Mouse (Mus musculus) urinary bladder, postnatal 0 days (tissue): ENCODE measurements around the gene Fgf18. TPM values are rescaled to one million over a fixed set of nuclear protein-coding genes. Genes with fewer than 3 reads are reported as not detected.

Experiments
- polyA plus RNA-seq: library from polyadenylated mRNA; unstranded; fragments of >200 nt; fragmentation: Nextera tagmentation; extraction: Ambion mirVana; gene quantifications from 2 replicates; pipeline ENCODE4 v1.2.1, GENCODE M21; 2015

Fgf18 gene
- 1.9 and 3.0 TPM in 2 replicates for polyA plus RNA-seq

DNA sequence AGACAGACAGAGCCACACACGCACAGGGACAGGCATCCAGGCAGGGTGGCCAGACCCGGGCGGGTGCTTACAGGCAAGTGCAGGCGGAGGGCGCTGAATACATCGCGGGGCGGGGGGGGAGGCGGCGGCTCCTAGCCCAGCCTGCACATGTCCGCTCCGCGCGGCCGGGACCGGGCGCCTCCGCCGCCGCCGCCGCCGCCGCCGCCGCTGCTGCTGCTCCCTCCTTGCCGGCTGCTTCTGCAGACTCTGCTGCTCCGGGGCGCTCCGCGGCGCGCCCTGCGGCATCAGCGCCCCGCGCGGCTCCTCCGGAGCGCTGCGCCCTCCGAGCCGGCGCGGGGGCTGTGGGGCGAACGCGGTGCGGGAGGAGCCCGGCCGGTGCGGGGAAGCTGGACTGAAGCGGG is at the start of gene Fgf18:
Fgf18 (minus strand) TSS at position 230 of the 401 bp plus-strand sequence.

DNA sequence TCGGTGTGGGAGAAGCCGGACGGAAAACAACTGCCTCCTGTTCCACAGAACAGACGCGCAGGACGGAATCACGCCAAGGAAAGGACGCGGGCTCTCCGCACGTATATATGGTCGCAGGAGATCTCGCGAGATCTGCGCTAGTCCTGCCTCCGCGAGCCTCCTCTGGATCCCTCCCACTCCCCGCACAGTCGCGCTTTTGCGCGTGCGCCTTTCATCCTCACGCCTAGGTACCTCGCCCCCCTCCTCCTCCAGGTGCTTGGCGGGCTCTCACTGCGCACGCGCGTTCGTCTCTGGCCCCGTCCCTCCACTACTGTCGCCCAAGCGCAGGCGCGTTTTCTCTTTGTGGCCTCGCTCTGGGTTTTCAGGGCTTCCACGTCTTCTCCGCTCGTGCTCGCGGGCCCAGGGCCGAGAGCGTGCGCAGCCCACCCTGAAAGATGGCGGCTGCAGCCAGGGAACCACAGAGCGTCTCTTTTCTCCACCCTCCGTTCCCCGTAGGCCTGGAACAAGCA is 15.9 kb upstream of the Fgf18 start, which contains the start of gene Npm1:
Npm1 (minus strand) TSS at position 209 of the 509 bp plus-strand sequence.

Other genes starting within 250 kb of the Fgf18 start
- gene Npm1, start 15.8 kb upstream of the Fgf18 start, polyA plus RNA-seq, result 425 and 446 TPM in 2 replicates
- not detected in 2 replicates for gene Tlx3, start 56.2 kb upstream of the Fgf18 start, polyA plus RNA-seq
- not detected in 2 replicates for gene Gm12117, start 129.3 kb upstream of the Fgf18 start, polyA plus RNA-seq